Mouse (Mus musculus) liver, embryonic 14.5 days (tissue): ENCODE measurements at regions not wholly inside any gene's neighbourhood (a gene's known extent, or its start where the extent isn't known, plus 50 kb on each side); places are given as distances from the start of the nearest gene placed in this dataset.
A peak's percentile ranks its signal among the peaks of the same experiment; 100 is the strongest.

Experiments used
- ATAC-seq: fragments of 200-750 bp; cut with Nextera tagmentation; 2 replicates; pipeline ENCODE4 v1.8.0; 2017; ENCODE audit warnings: moderate number of reproducible peaks, mild to moderate bottlenecking, moderate library complexity; ENCODE audit not compliant: insufficient read depth
- DNase-seq, 3 experiments: peaks; one replicate each; pipeline ENCODE4 v3.0.0-alpha.2; 2012 to 2013; ENCODE audit warnings: low read depth in 3 of 3, low spot score in 3 of 3
- H3K27ac ChIP-seq: fragments of 300-500 bp; sonication (generic); 2 replicates; pipeline ENCODE4 v1.5.1; 2014; ENCODE audit warnings: moderate library complexity, mild to moderate bottlenecking, control low read depth, inconsistent platforms
- H3K27me3 ChIP-seq: fragments of 300-500 bp; sonication (generic); 2 replicates; pipeline ENCODE4 v1.6.1; 2014; ENCODE audit warnings: mild to moderate bottlenecking, low read length, moderate library complexity; ENCODE audit not compliant: control insufficient read depth, insufficient read depth
- H3K36me3 ChIP-seq: fragments of 300-500 bp; sonication (generic); replicated peaks from 2 replicates; pipeline ENCODE4 v1.6.1; 2014; ENCODE audit warnings: low read depth; ENCODE audit not compliant: control insufficient read depth, insufficient read depth
- H3K4me1 ChIP-seq, 2 experiments: fragments of 200-500 bp in 1 of 2; fragments of 300-500 bp in 1 of 2; sonication (generic) in 1 of 2; replicated peaks; 2 replicates each; pipeline ENCODE4 v1.6.1; 2012 to 2014; ENCODE audit warnings: antibody characterized with exemption in 1 of 2, inconsistent platforms in 1 of 2, low read length in 1 of 2; ENCODE audit not compliant: control insufficient read depth in 2 of 2, insufficient read depth in 2 of 2
- H3K4me2 ChIP-seq: fragments of 300-500 bp; sonication (generic); 2 replicates; pipeline ENCODE4 v1.6.1; 2014; ENCODE audit warnings: low read depth, mild to moderate bottlenecking, control low read depth, moderate library complexity
- H3K4me3 ChIP-seq, 2 experiments: fragments of 200-500 bp in 1 of 2; fragments of 300-500 bp in 1 of 2; sonication (generic) in 1 of 2; 2 replicates each; pipeline ENCODE4 v1.5.1; 2012 to 2014; ENCODE audit warnings: low read depth in 2 of 2, low read length in 2 of 2, mild to moderate bottlenecking in 2 of 2, control low read depth in 1 of 2, inconsistent platforms in 1 of 2, moderate library complexity in 1 of 2; ENCODE audit not compliant: insufficient read depth in 1 of 2
- H3K9ac ChIP-seq: fragments of 300-500 bp; sonication (generic); replicated peaks from 2 replicates; pipeline ENCODE4 v1.6.1; 2014; ENCODE audit warnings: mild to moderate bottlenecking, control low read depth, moderate library complexity
- H3K9me3 ChIP-seq: fragments of 300-500 bp; sonication (generic); 2 replicates; pipeline ENCODE4 v1.6.1; 2016; ENCODE audit warnings: low read length, mixed read lengths; ENCODE audit not compliant: control insufficient read depth
- CTCF ChIP-seq: IDR thresholded peaks from 2 replicates; pipeline ENCODE4 v1.5.1; 2016; ENCODE audit warnings: antibody characterized with exemption, low read depth, control low read depth
- EP300 ChIP-seq: IDR thresholded peaks from 2 replicates; pipeline ENCODE4 v1.6.1; 2016; ENCODE audit warnings: antibody characterized with exemption, low read depth
- WGBS: fragments of 180-500 bp; shearing (Covaris S2); extraction: QIAGEN DNeasy Blood & Tissue Kit; methylation state at CpG from one replicate; pipeline ENCODE4 v1.1.7; 2014; ENCODE audit not compliant: insufficient replicate concordance; 5-methylcytosine and 5-hydroxymethylcytosine counted together

DNA sequence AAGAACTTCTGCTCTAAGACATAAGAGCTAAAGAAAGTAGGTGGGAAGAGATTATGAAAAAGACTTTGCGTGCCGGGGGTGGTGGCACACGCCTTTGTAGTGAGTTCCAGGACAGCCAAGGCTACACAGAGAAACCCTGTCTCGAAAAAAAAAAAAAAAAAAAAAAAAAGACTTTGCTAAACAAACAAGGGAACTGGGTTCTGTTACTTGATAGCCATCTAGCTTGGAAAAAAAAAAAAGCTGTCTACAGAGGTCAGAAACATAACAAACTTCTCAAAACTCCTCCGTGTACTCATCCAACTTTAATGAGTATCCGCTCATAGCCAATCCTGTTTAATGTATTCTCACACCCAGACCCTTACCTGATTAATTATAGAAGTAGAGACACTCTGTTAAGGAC lies 83.4 kb upstream of the Chd2 start:
- no peak for DNase-seq

GRCm38 (mm10) chr7:73624093-73624600 lies 82.5 kb upstream of the Chd2 start:
- DNase-seq (no peak), ATAC-seq (no peak)
- Histone ChIP-seq H3K9ac (no peak overlapping the region), H3K27me3 (no peaks in the 10 kb centered on the region), H3K4me2 (no peak overlapping the region), H3K4me3 (no peak overlapping the region), H3K9me3 (no peaks in the 10 kb centered on the region), H3K27ac (no peak overlapping the region), H3K36me3 (no peaks in the 10 kb centered on the region), H3K4me1 (peaks cover 3 to 9% of the 10 kb centered on the region in 2 experiments)
- no peak for TF ChIP-seq CTCF
- TF ChIP-seq EP300 = no peak
- WGBS = 62% methylated on average over 3 of the region's 3 CpGs

More for the DNA sequence above, 83.4 kb upstream of the Chd2 start:
- Histone ChIP-seq H3K9ac (no peak overlapping the region), H3K4me2 (no peak overlapping the region), H3K36me3 (no peaks in the 10 kb centered on the region), H3K4me1 (peaks cover 0 to 8% of the 10 kb centered on the region in 2 experiments; a peak in 2 of 4 replicates), H3K27me3 (no peaks in the 10 kb centered on the region), H3K9me3 (no peaks in the 10 kb centered on the region), H3K4me3 (no peak overlapping the region), H3K27ac (no peak overlapping the region)
- WGBS = 67% methylated on average over 6 of the region's 6 CpGs
- TF ChIP-seq CTCF (no peak), EP300 (no peak)
- no peak for ATAC-seq

GRCm38 (mm10) chr7:73622468-73622867 lies 80.8 kb upstream of the Chd2 start:
- ATAC-seq = no peak
- no peak overlapping the region for H3K27ac ChIP-seq

DNA sequence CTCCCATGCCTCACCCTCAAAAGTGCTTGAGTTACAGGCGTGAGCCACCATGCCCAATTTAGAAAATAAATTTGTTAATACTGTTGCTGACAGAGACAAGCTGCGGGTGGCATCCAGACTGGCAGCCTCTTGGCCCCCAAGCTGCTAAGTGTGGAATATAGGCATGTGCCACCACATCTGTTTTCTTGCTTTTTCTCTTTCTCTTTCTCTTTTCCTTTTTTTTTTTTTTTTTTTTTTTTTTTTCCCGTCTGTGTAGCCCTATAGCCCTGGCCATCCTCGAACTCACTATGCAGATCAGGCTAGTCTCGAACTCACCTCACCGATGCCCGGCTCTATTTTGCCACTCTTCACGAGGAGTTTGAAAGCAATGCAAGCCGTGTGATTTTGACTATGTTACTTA lies 78.7 kb upstream of the Chd2 start:
- ATAC-seq (no peak), DNase-seq (no peak)
- WGBS = 82% methylated on average over 9 of the region's 9 CpGs
- no peak overlapping the region for H3K27ac ChIP-seq
- H3K9ac ChIP-seq = no peak overlapping the region
- no peaks in the 10 kb centered on the region for H3K27me3 ChIP-seq
- H3K9me3 ChIP-seq = no peaks in the 10 kb centered on the region
- no peak overlapping the region for H3K4me2 ChIP-seq
- H3K4me3 ChIP-seq = no peak overlapping the region
- H3K36me3 ChIP-seq = no peaks in the 10 kb centered on the region
- peaks cover 11 to 14% of the 10 kb centered on the region in 2 experiments for H3K4me1 ChIP-seq
- no peak for TF ChIP-seq CTCF
- TF ChIP-seq EP300 = no peak

More at GRCm38 (mm10) chr7:73622468-73622867, 80.8 kb upstream of the Chd2 start:
- DNase-seq = no peak
- 63% methylated on average over 2 of the region's 2 CpGs for WGBS
- Histone ChIP-seq H3K4me2 (no peak overlapping the region), H3K4me1 (peaks cover 5 to 8% of the 10 kb centered on the region in 2 experiments), H3K27me3 (no peaks in the 10 kb centered on the region), H3K9ac (no peak overlapping the region), H3K4me3 (no peak overlapping the region), H3K9me3 (no peaks in the 10 kb centered on the region), H3K36me3 (no peaks in the 10 kb centered on the region)
- TF ChIP-seq CTCF (no peak), EP300 (no peak)

DNA sequence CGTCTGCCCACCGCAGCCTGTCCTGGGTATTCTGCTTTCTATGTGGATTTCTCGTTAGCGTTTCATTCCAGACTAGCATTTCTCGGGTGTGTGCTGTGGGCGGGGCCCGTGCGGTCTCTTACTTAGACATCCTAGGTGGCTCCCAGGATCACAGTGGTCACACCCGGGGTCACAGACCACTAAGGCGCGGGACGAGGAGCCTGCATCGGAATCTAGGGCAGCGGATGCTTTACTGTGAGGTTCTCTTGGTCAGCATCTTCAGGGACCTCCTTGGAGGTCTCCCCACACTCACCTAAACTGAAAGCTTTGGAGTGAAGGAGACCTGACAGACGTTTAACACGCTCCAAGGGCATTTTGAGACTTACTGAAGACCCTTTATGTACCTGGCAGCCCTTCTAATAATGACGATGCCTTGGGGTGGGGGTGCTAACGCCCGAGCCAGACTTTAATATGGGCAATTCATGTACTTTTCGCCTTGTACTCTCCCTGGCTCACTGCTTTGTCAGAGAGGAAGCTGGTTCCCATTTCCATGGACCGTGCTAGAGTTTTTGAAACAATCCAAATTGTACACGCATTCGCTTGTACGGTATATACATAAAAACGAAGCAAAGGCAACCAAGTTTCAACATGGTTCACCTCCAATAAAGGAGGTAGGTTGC lies 77.3 kb upstream of the Chd2 start:
- H3K9ac ChIP-seq = peak overlapping the region; percentile 86
- H3K36me3 ChIP-seq = no peaks in the 10 kb centered on the region
- WGBS = 5% methylated on average over 25 of the region's 25 CpGs
- H3K4me2 ChIP-seq = peak overlapping the region; percentile 93
- H3K27me3 ChIP-seq = no peaks in the 10 kb centered on the region
- H3K4me1 ChIP-seq = peaks cover 11 to 14% of the 10 kb centered on the region in 2 experiments
- DNase-seq (no peak), ATAC-seq (peak; percentile 72)
- TF ChIP-seq EP300 = no peak
- no peak for TF ChIP-seq CTCF
- peak overlapping the region; percentile 98 for H3K27ac ChIP-seq
- no peaks in the 10 kb centered on the region for H3K9me3 ChIP-seq
- H3K4me3 ChIP-seq = peak overlapping the region; percentile 84 to 95
